Mouse (Mus musculus) T-helper 2 cell (primary cell): ENCODE results near the gene Tmem43.

Experiments
- in situ Hi-C: fragments of 300-600 bp; cut with MboI, MseI; formaldehyde crosslinking; loops from one replicate; pipeline ENCODE4 v1.15.1; 2025; ENCODE audit warnings: high pct_unique_total_duplicates

Gene Tmem43

GRCm38 (mm10) chr6:91533359-91533758, 59.9 kb downstream of the Tmem43 start:
- in situ Hi-C loops, result no loop called here

GRCm38 (mm10) chr6:91533771-91534170, 60.3 kb downstream of the Tmem43 start:
- in situ Hi-C loops, result no loop called here

- in situ Hi-C loops, result no loop called here
Observed at GRCm38 (mm10) chr6:91534268-91534667, 60.8 kb downstream of the Tmem43 start.

GRCm38 (mm10) chr6:91535231-91535630, 61.7 kb downstream of the Tmem43 start:
- in situ Hi-C loops, result no loop called here

- in situ Hi-C loops, result no loop called here
Observed at GRCm38 (mm10) chr6:91536047-91536765, 62.7 kb downstream of the Tmem43 start.
